Mouse (Mus musculus) hematopoietic stem cell, adult 5-6 weeks (primary cell): ENCODE measurements around the gene Cep97. TPM values are rescaled to one million over a fixed set of nuclear protein-coding genes. Genes with fewer than 3 reads are reported as not detected.
"Not testable (repeated sequence)": the region's sequence is repeated elsewhere in the genome, so short reads cannot be mapped to it uniquely, and the experiment has no call there.

ENCODE experiments used
- ATAC-seq, 2 experiments: fragments of 125-278 bp in 1 of 2; replicated peaks in 1 of 2; 2 replicates each; pipeline ENCODE4 v1.8.0; 2016 to 2017; ENCODE audit warnings: inconsistent platforms in 2 of 2, mild to moderate bottlenecking in 2 of 2, moderate number of reproducible peaks in 2 of 2, low read depth in 1 of 2, moderate TSS enrichment in 1 of 2; ENCODE audit not compliant: low FRiP score in 2 of 2, poor library complexity in 2 of 2, severe bottlenecking in 2 of 2, insufficient read depth in 1 of 2, low TSS enrichment in 1 of 2
- total RNA-seq: library from RNA; stranded (forward); fragments of 172-1452, 232-1000 nt; gene quantifications from 2 replicates; pipeline ENCODE4 v1.2.3, GENCODE M21; 2017

The Cep97 gene
- total RNA-seq, 1 experiment from 2014 or later = 37.8 TPM

DNA sequence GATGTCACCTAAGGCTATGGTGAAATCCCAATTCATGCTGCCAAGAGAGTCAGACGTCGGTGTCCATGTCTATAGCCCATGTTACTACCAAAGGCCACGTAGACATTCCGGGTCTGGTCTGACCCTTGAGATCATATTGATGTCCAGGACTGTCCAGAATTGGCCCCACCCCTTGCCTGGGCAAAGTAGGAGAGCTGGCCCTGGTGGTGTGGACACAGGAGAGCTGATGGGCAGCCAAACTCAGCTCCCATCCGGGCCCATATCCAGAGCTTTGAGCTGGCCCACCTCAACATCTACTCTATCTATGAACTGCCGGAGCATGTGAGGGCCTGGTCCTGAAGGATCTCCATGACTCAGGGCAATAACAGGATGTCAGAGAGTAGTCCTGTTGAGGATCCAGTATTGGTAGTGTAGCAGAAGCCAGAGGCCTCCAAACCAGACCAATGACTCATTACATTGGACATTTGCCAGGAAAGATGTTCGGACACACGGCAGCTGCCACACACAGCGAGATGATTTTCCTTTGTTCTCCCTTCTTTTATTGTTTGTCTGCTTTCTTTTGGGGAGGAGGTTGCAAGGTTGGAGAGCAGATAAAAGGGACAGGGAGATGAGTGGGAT, 36.2 kb downstream of the Cep97 start:
- no peak for ATAC-seq

DNA sequence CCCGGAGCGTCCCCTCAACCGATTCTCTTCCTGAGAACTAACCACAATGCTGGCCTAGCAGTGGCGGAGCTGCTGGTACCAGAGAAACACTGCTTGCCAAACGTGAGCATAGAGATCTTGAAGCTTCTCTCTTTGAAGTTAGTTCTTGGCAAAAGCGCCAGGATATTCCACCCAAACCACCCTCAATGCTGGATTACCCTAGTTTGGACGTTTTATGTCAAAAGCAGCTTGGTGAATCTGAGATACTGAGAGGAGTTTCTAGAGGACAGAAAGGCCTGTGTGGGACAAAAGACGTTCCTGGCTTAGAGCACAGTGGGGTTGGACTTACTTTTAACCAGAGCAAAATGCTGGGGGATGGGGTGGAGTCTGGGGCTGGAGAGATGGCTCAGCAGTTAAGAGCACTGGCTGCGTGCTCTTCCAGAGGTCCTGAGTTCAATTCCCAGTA, 39.0 kb downstream of the Cep97 start:
- ATAC-seq = peak; percentile 3 to 37; a peak in 2 of 4 replicates

DNA sequence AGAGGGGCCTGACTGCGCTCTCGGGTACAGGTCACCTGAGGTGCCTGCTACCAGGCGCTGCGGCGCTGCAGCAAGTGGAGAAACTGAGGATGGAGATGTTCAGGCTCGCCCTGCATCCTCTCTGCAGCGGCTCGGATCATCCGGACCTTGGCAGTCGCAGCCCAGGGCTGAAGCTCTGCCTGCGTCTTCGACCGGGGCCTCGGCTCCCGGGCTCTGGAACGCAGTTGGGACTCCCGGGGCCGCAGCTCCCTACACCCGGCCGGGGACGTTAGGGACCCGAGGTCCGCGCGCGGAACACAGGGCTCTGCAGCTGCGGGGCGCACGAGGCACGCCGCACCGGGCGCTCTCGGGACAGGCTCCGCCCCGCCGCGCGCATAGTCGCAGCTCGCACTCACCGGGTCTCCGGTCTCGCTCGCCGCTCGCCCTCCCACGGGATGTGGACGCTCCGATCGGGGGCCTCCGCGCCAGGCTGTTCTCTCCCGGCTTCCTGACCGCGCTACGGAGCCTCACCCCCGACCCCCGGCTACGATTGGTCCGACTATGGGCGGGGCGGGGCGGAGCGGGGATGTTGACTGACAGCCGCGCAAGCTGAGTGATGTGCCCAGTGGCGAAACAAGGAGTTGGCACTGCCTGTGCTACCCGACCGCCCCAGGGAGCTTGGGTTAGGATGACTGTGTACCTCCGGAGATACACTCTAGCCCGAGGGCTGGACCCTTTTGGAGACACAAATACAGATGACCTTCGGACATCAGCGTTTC, 39.6 kb downstream of the Cep97 start, which contains the start of gene Nxpe3:
Gene Nxpe3 (minus strand): TSS at position 393 of the 758 bp plus-strand sequence.
- peak; percentile 87 to 93 for ATAC-seq

DNA sequence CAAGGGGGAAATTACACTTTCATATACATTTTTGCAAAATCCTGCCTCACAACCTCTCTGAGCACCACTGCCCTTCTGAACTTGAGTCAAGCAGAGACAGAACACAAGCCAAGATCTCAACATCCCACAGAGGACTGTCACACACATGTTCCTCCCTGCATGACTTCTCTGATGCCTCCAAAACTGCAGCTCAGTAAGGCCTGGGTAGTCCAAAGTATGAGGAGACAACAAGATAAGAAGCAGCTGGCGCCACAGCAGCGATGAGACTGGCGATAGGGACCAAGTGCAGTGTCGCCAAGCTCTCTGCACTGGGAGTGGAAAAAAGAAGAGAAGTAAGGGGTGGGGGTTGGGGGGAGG, 40.1 kb downstream of the Cep97 start:
- ATAC-seq = no peak

DNA sequence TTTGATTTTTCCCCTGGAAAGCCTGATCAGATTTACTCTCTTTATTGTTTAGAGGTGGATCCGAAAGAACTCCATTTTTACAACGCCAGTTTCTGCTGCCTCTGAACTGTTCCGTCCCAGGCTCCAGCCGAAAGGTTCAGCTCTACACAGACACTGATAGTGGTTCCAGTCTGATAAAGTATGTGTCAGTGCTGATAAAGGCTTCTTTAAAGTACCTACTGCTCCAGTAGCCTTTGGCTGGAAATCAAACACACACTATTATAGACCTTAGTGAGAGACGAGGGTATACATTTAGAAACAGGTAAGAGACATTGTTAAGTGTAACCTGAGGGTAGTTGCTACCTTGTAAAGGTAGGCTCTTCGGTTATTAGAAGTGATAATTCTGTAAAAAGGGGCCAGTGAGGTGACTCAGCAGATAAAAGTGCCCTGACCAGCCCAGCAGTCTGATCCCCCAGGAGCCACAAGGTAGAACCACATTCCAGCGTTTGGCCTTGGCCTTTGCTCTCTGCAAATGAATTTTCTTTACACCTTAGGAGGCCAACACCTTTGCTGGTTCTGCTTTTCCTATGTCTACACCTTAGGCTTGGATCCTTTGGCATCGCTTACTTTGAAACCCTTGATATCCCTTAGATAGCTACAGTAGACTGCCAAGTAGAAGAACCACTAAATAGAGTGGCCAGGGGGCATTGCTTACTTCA, 41.1 kb downstream of the Cep97 start:
- ATAC-seq = no peak

DNA sequence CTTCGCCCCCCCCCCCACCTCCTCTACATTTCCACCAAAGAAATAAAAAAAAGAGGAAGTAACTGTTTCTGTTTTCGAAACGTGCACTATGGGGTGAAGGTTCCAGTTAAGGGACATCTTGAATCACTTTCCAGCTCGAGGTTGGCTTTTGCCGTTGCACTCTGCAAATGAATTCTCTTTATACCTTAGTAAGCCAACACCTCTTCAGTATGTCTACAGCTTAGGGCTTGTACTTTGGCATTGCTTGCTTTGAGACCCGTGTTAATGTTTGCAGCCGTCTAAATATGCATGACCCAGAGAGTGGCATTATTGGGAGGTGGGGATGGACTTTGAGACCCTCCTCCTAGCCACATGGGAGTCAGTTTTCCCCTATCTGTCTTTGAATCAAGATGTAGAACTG, 42.2 kb downstream of the Cep97 start:
- no peak for ATAC-seq

DNA sequence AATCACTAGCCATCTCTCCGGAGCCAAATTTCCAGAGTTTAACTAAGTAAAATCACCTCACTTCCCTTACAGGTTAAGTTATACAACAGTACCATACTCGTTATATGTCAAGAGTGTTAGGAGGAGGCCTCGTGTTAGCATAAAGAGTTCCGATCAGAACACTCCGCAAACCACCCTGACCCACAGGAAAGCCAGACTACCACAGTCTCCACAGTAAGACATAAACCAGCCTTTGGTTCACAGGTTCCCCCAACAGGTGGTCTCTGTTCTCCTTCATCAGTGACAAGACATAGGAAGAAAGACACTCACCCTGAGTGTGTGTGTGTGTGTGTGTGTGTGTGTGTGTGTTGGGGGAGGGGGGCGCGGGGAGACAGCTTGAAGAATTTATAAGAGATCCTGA, 43.3 kb downstream of the Cep97 start:
- no peak for ATAC-seq

DNA sequence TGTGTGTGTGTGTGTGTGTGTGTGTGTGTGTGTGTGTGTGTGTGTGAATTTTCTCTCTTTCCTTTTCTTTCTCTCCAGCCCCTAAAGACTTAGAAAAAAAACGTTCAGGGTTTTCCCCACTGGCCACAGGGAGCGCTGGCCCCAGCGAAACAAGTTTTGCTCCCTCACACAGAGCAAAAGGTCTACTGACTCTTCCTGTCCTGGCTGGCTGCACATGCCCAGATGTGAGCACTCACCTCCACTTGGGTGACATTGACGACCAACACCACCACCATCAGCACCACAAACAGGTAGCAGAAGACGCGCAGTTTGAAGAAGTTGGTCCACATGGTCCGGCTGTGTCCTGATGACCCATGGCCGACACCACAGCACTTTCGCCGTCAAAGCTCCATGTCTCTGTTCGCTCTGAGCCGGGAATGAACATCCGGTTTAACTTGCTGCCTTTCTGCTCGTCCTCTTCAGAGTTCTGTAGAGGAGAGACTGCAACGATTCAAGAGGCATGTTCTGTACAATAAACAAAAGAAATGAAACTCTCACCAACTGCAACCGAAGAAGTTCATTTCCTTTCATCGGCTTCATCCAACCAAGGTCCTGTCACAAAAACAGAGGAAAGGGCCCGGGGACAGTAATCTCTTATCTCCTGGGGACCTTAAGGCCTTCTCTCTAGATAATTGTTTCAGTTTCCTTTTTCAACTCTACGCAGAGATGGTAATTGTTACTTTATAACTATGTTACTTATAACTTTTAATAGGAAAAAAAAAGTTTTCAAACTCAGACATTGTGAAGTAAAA, 44.1 kb downstream of the Cep97 start:
- ATAC-seq = no peak

DNA sequence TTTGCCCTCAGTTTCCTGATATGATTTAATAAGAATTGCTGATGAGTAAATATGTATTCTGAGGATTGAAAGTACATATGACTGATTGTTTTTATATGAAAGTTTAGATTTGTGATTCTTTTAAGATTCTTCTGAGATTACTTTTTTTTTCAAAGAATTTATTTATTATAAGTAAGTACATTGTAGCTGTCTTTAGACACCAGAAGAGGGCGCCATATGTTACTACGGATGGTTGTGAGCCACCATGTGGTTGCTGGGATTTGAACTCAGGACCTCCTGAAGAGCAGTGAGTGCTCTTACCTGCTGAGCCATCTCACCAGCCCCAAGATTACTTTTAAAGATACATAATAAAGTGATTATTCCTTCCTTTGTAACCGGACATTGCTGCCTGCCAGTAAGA, 45.2 kb downstream of the Cep97 start:
- no peak for ATAC-seq

DNA sequence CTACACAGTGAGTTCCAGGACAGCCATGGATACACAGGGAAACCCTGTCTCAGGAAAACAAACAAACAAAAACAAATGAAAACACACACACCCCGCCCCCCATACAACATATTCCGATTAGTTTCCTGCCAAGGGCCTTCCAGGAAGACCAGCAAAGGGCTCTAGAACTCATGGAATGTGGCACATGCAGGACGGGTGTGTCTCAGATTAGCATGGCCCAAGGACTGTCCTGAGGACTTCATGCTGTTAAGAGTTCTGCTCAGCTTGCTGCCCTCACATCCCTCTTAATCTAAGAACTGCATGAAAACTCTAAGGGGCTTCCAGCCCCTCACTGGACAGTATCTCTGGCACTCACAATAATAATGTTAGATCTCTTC, 46.1 kb downstream of the Cep97 start:
- no peak for ATAC-seq

DNA sequence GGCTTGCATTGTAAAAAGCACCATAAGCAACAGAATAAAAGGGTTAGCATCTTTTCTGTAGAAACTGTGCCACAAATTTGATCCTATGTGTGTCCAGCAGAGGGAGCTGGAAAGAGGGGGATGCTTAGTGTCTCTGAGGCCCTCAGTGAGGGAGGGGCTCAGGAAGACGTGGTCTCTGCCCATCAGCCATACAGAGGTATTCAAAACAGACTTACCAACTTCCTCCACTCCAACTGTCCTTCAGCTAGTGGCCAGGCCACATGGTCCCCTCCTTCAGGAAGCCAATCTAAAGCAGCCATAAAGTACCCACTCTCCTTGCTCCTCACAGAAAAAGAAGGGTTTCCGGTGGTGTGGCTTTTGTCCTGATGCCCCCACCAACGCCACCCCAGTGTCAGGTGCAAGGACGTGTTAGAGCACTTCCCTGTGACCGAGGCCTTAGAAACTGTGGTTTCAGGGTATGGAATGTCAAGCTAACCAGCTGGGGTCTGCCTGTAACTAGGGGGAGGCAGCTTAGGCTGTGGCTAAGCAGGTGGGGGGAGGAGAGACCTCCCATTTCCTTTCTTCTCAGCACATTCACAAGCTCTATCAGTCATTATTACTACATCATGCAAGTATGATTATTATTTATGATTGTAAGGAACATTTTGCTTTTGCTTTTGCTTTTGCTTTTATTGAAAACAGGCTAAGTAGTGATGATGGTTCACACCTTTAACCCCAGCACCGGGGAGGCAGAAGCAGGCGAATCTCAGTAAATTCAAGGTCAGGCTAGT, 46.7 kb downstream of the Cep97 start:
- peak; percentile 91 to 92 for ATAC-seq

DNA sequence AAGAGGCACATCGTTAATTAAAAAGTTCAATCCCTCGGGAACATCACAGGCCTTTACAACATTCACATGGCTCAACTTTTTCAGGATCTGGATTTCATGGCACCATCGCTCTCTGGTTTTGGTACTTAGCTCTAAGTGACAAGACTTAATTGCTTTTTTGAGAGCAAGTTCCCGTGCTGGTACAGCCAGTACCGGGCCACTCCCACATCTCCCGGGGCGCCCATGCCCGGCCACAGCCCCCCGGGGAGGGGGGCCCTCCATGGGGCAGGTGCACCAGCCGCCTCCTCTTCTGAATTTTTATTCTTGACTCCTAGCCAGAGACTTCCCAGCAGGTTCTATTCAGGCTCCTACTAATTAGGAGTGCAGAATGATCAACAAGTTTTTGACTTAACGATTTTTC, 50.4 kb downstream of the Cep97 start:
- no peak for ATAC-seq

DNA sequence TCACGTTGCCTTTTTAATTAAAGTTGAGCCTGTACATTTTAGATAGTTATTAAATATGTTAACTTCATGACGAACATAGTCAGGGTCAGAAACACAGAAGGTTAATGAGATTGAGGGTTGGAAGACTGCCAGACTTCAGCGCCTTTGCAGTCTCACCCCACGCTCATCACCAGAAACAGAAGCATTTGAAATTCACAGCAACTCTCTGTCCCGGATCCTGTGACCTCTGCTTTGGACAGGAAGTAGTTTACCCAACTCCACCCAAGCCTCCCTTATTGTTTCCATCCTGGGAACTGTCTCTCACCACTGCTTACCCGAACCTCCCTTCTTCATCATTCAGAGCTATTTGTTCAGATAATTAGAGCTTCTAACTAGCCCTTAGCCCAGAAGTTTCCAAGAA, 58.6 kb downstream of the Cep97 start:
- ATAC-seq = no peak

DNA sequence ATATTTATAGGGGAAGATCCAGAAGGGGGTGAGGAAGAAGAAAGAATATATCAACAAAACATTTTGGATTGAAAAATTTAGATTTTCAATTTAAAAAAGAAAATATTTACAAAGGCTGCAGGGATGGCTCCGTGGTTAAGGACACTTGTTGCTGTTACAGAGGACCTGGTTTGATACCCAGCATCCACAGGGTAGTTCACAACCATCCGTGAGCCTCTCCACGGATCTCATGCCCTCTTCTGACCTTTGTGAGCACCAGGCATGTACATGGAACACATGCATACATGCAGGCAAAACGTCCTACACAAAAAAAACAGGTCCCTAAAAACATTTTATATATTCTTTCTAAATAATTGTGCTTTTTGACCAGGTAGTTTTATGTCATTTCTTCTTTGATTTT, 70.8 kb downstream of the Cep97 start:
- ATAC-seq = no peak

DNA sequence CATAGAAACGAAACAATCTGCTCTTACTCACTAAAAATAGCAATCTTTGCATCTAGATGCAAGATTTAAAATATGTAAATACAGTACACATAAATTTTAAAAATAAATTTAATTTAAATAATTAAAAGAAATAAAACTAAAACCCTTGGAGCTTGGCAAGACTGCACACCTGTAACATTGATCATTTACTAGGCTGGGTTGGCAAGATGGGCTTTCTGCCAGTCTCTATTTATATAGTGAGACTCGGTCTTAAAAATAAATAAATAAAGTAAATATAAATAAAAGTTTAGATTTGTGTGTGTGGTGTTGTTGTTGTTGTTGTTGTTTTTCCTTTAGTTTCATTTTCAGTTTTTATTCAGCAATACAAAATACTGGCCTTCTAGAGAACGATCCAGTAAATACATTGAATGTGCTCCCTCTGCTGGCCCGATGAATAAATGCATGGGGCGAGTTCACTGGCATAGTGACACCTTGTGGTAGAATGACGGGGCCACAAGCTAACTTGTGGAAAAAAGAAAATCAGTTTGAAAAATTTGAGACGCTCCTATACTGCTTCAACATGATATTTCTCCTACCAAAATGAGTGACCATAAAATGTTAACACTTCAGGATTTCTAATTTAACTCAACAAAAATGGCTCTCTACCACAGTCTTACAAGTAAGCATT, 71.4 kb downstream of the Cep97 start:
- peak; percentile 86 to 92 for ATAC-seq

DNA sequence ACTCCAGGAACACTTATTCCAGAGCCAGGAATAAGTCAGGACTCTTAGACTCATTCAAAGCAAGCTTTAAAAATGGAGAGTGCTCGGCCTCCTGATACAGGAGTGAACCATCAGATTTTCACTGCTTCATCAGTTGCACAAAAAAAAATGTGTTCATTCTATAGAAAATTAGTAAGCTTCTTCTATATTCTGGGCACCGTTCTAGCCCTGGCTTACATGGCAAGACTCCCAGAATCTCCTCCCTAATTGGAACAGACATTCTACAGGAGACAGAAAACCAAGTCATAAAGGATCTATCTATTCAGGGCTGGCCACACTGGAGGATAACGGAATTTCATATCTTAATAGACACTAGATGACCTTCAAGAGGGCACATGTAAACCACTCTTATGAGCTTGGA, 73.6 kb downstream of the Cep97 start:
- no peak for ATAC-seq

DNA sequence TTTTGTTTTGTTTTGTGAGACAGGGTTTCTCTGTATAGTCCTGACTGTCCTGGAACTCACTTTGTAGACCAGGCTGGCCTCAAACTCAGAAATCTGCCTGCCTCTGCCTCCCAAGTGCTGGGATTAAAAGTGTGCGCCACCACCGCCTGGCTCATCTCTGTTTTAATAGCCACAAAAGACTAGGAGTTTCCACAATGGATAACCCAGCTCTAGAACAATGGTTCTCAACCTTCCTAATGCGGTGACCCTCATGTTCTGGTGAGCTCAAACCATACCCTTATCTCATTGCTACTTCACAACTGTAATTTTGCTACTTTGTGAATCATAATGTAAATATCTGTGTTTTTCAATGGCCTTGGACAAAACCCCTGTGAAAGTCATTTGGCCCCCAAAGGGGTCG, 75.2 kb downstream of the Cep97 start:
- not testable (repeated sequence) for ATAC-seq
